Mouse (Mus musculus): ENCODE data around the gene Meiob.
A peak's percentile ranks its signal among the peaks of the same experiment; 100 is the strongest.

The Meiob gene

GRCm38 (mm10) chr17:24803952-24804951, at the start of gene Meiob:
TSS of gene Meiob (plus strand) at chr17:24804289.
- peak; percentile 51 to 63 for DNase-seq (ENCODE audit: low spot score in 2 of 2)

GRCm38 (mm10) chr17:24757394-24757793, 46.7 kb upstream of the Meiob start:
- DNase-seq (ENCODE audit: low spot score in 2 of 2): no peak

- no peak for DNase-seq (ENCODE audit: low spot score in 2 of 2)
Observed at GRCm38 (mm10) chr17:24761121-24761520, 43.0 kb upstream of the Meiob start.

GRCm38 (mm10) chr17:24765016-24765905, 38.8 kb upstream of the Meiob start:
- DNase-seq (ENCODE audit: low spot score in 2 of 2): no peak

GRCm38 (mm10) chr17:24766266-24766875, 37.7 kb upstream of the Meiob start:
- DNase-seq (ENCODE audit: low spot score in 2 of 2): no peak

- DNase-seq (ENCODE audit: low spot score in 2 of 2): no peak
Observed at GRCm38 (mm10) chr17:24769146-24769545, 34.9 kb upstream of the Meiob start.

GRCm38 (mm10) chr17:24773241-24773640, 30.8 kb upstream of the Meiob start:
- DNase-seq (ENCODE audit: low spot score in 2 of 2): no peak

GRCm38 (mm10) chr17:24775173-24775572, 28.9 kb upstream of the Meiob start:
- DNase-seq (ENCODE audit: low spot score in 2 of 2): no peak

GRCm38 (mm10) chr17:24777073-24777472, 27.0 kb upstream of the Meiob start:
- DNase-seq (ENCODE audit: low spot score in 2 of 2): no peak

GRCm38 (mm10) chr17:24780821-24781220, 23.3 kb upstream of the Meiob start:
- no peak for DNase-seq (ENCODE audit: low spot score in 2 of 2)

- no peak for DNase-seq (ENCODE audit: low spot score in 2 of 2)
Observed at GRCm38 (mm10) chr17:24792190-24792589, 11.9 kb upstream of the Meiob start.

- no peak for DNase-seq (ENCODE audit: low spot score in 2 of 2)
Observed at GRCm38 (mm10) chr17:24794791-24795190, 9.3 kb upstream of the Meiob start.

- peak in 1 of 2 experiments; percentile 9 for DNase-seq (ENCODE audit: low spot score in 2 of 2)
Observed at GRCm38 (mm10) chr17:24796969-24797368, 7.1 kb upstream of the Meiob start.

- no peak for DNase-seq (ENCODE audit: low spot score in 2 of 2)
Observed at GRCm38 (mm10) chr17:24798229-24798628, 5.9 kb upstream of the Meiob start.

- no peak for DNase-seq (ENCODE audit: low spot score in 2 of 2)
Observed at GRCm38 (mm10) chr17:24799476-24799875, 4.6 kb upstream of the Meiob start.

GRCm38 (mm10) chr17:24800524-24800923, 3.6 kb upstream of the Meiob start:
- no peak for DNase-seq (ENCODE audit: low spot score in 2 of 2)

- no peak for DNase-seq (ENCODE audit: low spot score in 2 of 2)
Observed at GRCm38 (mm10) chr17:24811211-24811610, 7.1 kb downstream of the Meiob start.

- DNase-seq (ENCODE audit: low spot score in 2 of 2): no peak
Observed at GRCm38 (mm10) chr17:24812215-24812614, 8.1 kb downstream of the Meiob start.

GRCm38 (mm10) chr17:24815256-24815655, 11.2 kb downstream of the Meiob start:
- no peak for DNase-seq (ENCODE audit: low spot score in 2 of 2)

GRCm38 (mm10) chr17:24817503-24817902, 13.4 kb downstream of the Meiob start:
- no peak for DNase-seq (ENCODE audit: low spot score in 2 of 2)

- no peak for DNase-seq (ENCODE audit: low spot score in 2 of 2)
Observed at GRCm38 (mm10) chr17:24818172-24818571, 14.1 kb downstream of the Meiob start.

GRCm38 (mm10) chr17:24819469-24819868, 15.4 kb downstream of the Meiob start:
- DNase-seq (ENCODE audit: low spot score in 2 of 2): no peak

Data from natural killer cell, adult 2 months (primary cell).